Mouse (Mus musculus) brown adipose tissue, adult 24 weeks (tissue): ENCODE measurements around the gene Megf8. TPM values are rescaled to one million over a fixed set of nuclear protein-coding genes. Genes with fewer than 3 reads are reported as not detected.

Experiments
- H3K27ac ChIP-seq: fragments of 200-500 bp; replicated peaks from 2 replicates; pipeline ENCODE4 v1.5.1; 2012; ENCODE audit warnings: low read depth, mild to moderate bottlenecking, low read length
- H3K4me1 ChIP-seq: fragments of 200-500 bp; 2 replicates; pipeline ENCODE4 v1.6.1; 2012; ENCODE audit warnings: low read length, mixed read lengths; ENCODE audit not compliant: control insufficient read depth, insufficient read depth, insufficient read length
- H3K4me3 ChIP-seq: fragments of 200-500 bp; 2 replicates; pipeline ENCODE4 v1.5.1; 2012; ENCODE audit warnings: low read depth, mild to moderate bottlenecking, low read length, moderate library complexity; ENCODE audit not compliant: insufficient read depth
- polyA plus RNA-seq: library from polyadenylated mRNA; stranded (reverse); fragments of >200 nt; gene quantifications from 2 replicates; pipeline ENCODE4 v1.2.4, GENCODE M21; 2012; ENCODE audit not compliant: missing spikeins, insufficient read depth, insufficient read length

Gene Megf8
- polyA plus RNA-seq, 1 experiment = 12.7 TPM

DNA sequence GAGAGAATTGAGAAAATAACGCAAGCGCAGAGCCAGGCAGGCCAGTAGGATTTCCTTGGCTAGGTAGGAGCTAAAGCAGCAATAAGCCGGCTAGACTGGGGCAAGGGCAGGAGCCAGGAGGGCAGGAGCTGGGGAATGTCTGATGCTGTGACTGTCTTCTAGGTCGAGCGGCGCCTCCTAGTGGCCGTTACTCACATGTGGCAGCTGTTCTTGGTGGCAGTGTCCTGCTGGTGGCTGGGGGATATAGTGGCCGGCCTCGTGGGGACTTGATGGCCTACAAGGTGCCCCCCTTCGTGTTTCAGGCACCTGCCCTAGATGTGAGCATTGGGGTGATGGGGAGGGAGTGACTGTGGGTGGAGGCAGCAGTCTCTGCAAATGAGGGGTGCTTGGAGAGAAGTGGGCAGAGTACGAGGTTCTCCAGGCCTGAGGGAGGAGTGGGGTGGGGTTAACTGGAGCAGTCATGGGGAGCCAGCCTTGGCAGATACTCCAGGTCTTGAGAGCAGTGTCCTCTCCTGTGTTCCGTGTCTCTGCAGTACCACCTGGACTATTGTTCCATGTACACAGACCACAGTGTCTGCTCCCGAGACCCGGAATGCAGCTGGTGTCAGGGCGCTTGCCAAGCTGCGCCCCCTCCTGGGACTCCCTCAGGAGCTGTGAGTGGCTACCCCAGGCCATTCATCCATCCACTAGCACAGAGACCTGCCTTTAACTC lies 16.8 kb downstream of the Megf8 start:
- no peak overlapping the region for H3K4me3 ChIP-seq
- no peaks in the 10 kb centered on the region for H3K4me1 ChIP-seq
- H3K27ac ChIP-seq = no peak overlapping the region

- Histone ChIP-seq H3K27ac (no peak overlapping the region), H3K4me3 (no peak overlapping the region), H3K4me1 (no peaks in the 10 kb centered on the region)
Measured at GRCm38 (mm10) chr7:25334472-25334871, 17.5 kb downstream of the Megf8 start.

DNA sequence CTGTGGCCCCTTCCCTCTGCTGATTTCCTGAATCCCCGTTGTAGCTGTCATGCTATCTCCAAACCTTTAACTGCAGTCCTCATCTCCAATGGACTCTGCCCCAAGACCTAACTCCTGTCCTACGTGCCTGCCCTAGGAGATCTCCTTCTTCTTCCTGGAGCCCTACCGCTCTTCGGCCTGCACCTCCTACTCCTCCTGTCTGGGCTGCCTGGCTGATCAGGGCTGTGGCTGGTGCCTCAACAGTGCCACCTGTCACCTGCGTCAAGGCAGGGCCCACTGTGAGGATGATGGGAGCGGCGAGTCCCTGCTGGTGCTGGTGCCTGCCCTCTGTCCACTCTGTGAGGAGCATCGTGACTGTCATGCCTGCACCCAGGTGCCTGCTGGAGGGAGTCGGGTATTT lies 22.4 kb downstream of the Megf8 start:
- Histone ChIP-seq H3K4me1 (no peaks in the 10 kb centered on the region), H3K4me3 (no peak overlapping the region)

GRCm38 (mm10) chr7:25341000-25341784 lies 24.2 kb downstream of the Megf8 start:
- no peak overlapping the region for H3K27ac ChIP-seq
- no peaks in the 10 kb centered on the region for H3K4me1 ChIP-seq
- H3K4me3 ChIP-seq = no peak overlapping the region

More for the DNA sequence above, 22.4 kb downstream of the Megf8 start:
- H3K27ac ChIP-seq = no peak overlapping the region

- no peak overlapping the region for H3K4me3 ChIP-seq
- H3K4me1 ChIP-seq = no peaks in the 10 kb centered on the region
- no peak overlapping the region for H3K27ac ChIP-seq
Measured at GRCm38 (mm10) chr7:25348861-25349260, 31.9 kb downstream of the Megf8 start.

GRCm38 (mm10) chr7:25358721-25359206 lies 41.8 kb downstream of the Megf8 start:
- Histone ChIP-seq H3K4me1 (peaks cover 11% of the 10 kb centered on the region), H3K27ac (no peak overlapping the region), H3K4me3 (no peak overlapping the region)

- Histone ChIP-seq H3K4me1 (peaks cover 6% of the 10 kb centered on the region; the same call in 1 of the 2 replicates), H3K27ac (no peak overlapping the region)
Measured at GRCm38 (mm10) chr7:25363151-25363550, 46.2 kb downstream of the Megf8 start.

GRCm38 (mm10) chr7:25363632-25364031 lies 46.7 kb downstream of the Megf8 start:
- H3K4me1 ChIP-seq = peaks cover 3% of the 10 kb centered on the region; the same call in 1 of the 2 replicates
- no peak overlapping the region for H3K4me3 ChIP-seq
- H3K27ac ChIP-seq = no peak overlapping the region

More at GRCm38 (mm10) chr7:25363151-25363550, 46.2 kb downstream of the Megf8 start:
- no peak overlapping the region for H3K4me3 ChIP-seq

GRCm38 (mm10) chr7:25365937-25366625 lies 49.1 kb downstream of the Megf8 start:
- Histone ChIP-seq H3K4me3 (no peak overlapping the region), H3K4me1 (no peaks in the 10 kb centered on the region), H3K27ac (no peak overlapping the region)

GRCm38 (mm10) chr7:25367632-25368293 lies 50.8 kb downstream of the Megf8 start:
- Histone ChIP-seq H3K27ac (no peak overlapping the region), H3K4me1 (no peaks in the 10 kb centered on the region), H3K4me3 (peak overlapping the region; percentile 10; the same call in 1 of the 2 replicates)

GRCm38 (mm10) chr7:25368333-25368732 lies 51.4 kb downstream of the Megf8 start:
- Histone ChIP-seq H3K27ac (no peak overlapping the region), H3K4me1 (no peaks in the 10 kb centered on the region), H3K4me3 (no peak overlapping the region)

DNA sequence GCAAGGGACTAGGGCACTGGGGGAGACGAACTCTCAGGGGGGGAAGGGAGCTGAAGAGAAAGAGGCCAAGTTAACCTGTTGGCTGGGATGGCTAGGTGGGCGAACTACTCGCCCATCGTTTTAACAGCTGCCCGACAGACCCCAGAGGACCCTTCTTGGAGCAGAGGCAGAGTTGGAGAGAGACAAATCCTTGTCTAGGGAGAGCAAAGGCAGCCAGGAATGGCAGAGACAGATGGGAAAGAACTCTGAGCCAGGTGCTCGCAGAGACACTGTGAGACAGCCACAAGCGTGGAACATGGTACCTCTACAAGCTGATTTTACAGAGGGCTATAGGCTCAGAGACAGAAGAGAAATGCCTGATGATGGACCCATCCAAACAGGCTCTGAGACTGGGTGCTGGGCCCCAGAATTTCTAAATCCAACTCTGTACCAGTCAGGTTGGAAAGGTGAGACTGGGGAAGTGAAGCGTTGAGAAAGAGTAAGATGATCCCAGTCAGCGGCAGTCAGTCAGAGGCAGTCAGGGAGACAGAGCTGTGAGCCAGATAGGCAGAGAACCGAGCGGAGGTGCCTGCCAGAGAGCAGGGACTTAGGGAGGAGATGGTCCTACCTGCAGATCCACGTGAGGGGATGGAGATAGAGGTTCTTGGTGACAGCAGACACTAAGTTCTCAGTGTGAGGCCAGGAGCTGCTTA lies 52.2 kb downstream of the Megf8 start, which contains the start of gene Cnfn:
Cnfn (minus strand) TSS at position 667 of the 692 bp plus-strand sequence.
- Histone ChIP-seq H3K4me3 (no peak within 1 kb of the TSS), H3K27ac (no peak within 1 kb of the TSS), H3K4me1 (no peaks in the 10 kb centered on the region)

GRCm38 (mm10) chr7:25372441-25372840 lies 55.5 kb downstream of the Megf8 start:
- no peaks in the 10 kb centered on the region for H3K4me1 ChIP-seq
- H3K4me3 ChIP-seq = no peak overlapping the region
- no peak overlapping the region for H3K27ac ChIP-seq

DNA sequence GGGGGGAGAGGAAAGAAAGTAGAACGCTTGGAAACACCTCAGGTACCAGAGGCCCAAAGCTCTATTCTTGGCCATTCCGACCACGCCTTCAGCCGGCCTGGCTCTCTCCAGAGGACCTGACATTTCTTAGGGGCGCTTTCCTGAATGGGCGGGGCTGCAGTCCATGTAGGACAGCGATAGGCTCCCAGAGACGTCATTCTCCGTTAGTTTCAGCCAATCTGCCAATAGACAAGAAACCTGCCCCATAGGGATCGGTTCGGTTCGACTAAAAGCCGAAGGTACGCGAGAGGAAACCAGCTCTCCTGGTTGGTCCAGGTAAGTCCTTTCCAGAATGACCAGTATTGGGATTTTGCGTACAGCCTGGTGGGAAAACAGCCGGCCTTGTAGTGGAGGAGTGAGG lies 59.6 kb downstream of the Megf8 start:
- H3K27ac ChIP-seq = no peak overlapping the region
- peak overlapping the region; percentile 38 for H3K4me3 ChIP-seq
- H3K4me1 ChIP-seq = 0 out of 2 replicates have a peak, but pooled peaks cover 2% of the 10 kb centered on the region
